Mouse (Mus musculus) hindbrain, embryonic 13.5 days (tissue): ENCODE data around the gene Glb1l. TPM values are rescaled to one million over a fixed set of nuclear protein-coding genes. Genes with fewer than 3 reads are reported as not detected.

Source experiments
- ATAC-seq: fragments of 200-750 bp; cut with Nextera tagmentation; 2 replicates; pipeline ENCODE4 v1.8.0; 2017; ENCODE audit warnings: moderate TSS enrichment; ENCODE audit not compliant: low FRiP score
- H3K27ac ChIP-seq: fragments of 300-500 bp; sonication (generic); 2 replicates; pipeline ENCODE4 v1.5.1; 2015; ENCODE audit warnings: inconsistent platforms, mild to moderate bottlenecking, moderate library complexity
- H3K27me3 ChIP-seq: fragments of 300-500 bp; sonication (generic); 2 replicates; pipeline ENCODE4 v1.6.1; 2015; ENCODE audit warnings: mild to moderate bottlenecking, inconsistent platforms
- H3K36me3 ChIP-seq: fragments of 300-500 bp; sonication (generic); 2 replicates; pipeline ENCODE4 v1.6.1; 2015; ENCODE audit warnings: mild to moderate bottlenecking, inconsistent platforms
- H3K4me1 ChIP-seq: fragments of 300-500 bp; sonication (generic); replicated peaks from 2 replicates; pipeline ENCODE4 v1.6.1; 2015; ENCODE audit warnings: inconsistent platforms
- H3K4me2 ChIP-seq: fragments of 300-500 bp; sonication (generic); 2 replicates; pipeline ENCODE4 v1.6.1; 2015; ENCODE audit warnings: inconsistent platforms, mild to moderate bottlenecking, moderate library complexity
- H3K4me3 ChIP-seq: fragments of 300-500 bp; sonication (generic); 2 replicates; pipeline ENCODE4 v1.5.1; 2015; ENCODE audit warnings: mild to moderate bottlenecking, inconsistent platforms
- H3K9ac ChIP-seq: fragments of 300-500 bp; sonication (generic); 2 replicates; pipeline ENCODE4 v1.6.1; 2015; ENCODE audit warnings: mild to moderate bottlenecking, inconsistent platforms
- H3K9me3 ChIP-seq: fragments of 300-500 bp; sonication (generic); 2 replicates; pipeline ENCODE4 v1.6.1; 2016; ENCODE audit warnings: inconsistent platforms
- WGBS: fragments of 180-500 bp; shearing (Covaris S2); methylation state at CpG from one replicate; pipeline ENCODE4 v1.1.7; 2015; 5-methylcytosine and 5-hydroxymethylcytosine counted together
- polyA plus RNA-seq: library from polyadenylated mRNA; unstranded; fragments of >200 nt; fragmentation: Nextera tagmentation; extraction: Ambion mirVana; gene quantifications from 2 replicates; pipeline ENCODE4 v1.2.1, GENCODE M21; 2015

Glb1l gene
- 19.9 and 22.5 TPM in 2 replicates for polyA plus RNA-seq

DNA sequence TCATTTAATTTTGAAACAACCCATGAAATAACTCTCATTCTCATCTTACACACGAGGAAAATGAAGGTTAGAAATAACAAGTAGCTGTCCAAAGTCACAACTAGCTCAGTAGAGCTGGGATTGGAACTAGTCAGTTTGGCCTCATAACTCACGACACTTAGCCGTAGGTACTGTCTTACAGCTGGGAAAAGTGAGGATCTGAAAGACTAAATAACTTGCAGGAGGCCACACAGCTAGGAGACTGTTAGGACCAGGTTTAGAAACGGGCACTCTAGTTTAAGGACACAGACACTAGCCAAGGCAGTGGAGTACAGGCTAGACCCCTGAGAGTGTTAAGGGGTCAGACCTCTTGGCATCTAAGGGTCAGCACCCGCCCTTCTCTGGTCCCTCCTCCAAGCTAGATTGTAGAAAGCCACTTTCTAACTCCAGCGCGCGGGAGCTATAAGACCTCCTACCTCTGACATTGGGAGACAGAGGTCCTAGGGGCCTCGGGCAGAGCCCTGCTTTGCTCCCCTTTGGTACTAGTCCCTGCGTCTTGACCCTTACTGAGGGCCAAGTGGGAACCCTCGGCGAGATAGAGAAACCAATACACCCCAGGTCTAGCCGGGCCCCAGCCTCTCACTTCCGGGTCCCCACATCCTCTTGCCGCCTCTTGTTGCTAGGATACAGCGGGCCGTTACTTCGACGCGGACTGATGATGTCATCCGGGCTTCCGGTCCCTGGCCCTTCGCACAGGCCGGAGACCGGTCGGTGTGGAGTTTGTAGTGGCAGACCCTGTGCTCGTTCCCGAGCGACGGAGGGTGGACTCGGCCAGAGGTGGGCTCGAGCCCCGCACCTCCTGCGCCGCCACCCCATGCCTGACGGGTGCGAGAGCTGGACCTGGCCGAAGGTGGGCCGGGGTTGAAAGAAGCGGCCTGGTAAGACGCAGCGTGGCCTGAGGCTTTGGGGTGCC lies at the start of gene Glb1l, which contains the start of gene Stk16:
Gene Glb1l, minus strand, starts transcription at position 678 of the 952 bp plus-strand sequence.
Gene Stk16, plus strand, starts transcription at position 703 of the 952 bp plus-strand sequence.
- 6% methylated on average over 42 of the region's 42 CpGs for WGBS
- H3K4me3 ChIP-seq, result peak within 1 kb of the TSS; percentile 95
- H3K4me1 ChIP-seq, result peaks cover 50% of the 10 kb centered on the region
- ATAC-seq, result peak; percentile 94
- no peak within 1 kb of the TSS for H3K27ac ChIP-seq
- peak within 1 kb of the TSS; percentile 94 for H3K9ac ChIP-seq
- H3K4me2 ChIP-seq, result peak within 1 kb of the TSS; percentile 98
- H3K36me3 ChIP-seq, result peaks cover 37% of the 10 kb centered on the region
- peaks cover 7% of the 10 kb centered on the region; the same call in 1 of the 2 replicates for H3K27me3 ChIP-seq
- no peaks in the 10 kb centered on the region for H3K9me3 ChIP-seq

DNA sequence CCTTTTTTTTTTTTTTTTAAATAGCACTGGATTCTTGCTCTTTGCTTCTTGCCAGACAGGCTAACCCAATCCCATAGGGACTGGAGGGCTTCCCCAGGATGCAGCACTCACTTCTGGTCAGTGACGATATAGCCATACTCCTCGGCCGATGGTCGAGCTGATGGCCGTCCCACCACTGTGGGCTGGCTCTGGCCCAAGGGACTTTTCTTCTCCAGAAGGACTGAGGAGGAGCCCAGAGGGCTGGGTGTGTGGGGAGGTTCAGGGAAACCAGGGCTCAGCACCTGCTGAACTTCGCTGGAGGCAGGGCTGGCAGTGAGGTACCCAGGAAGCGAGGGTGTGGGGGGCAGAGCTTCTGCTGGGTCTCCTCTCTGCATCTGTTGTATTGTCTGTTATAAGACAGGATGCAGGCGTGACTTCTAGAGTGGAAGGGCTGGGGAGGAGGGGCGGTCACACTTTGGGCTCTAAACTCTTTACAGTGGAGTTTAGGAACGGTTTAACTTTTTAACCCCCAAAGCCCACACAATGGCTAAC lies 45.0 kb upstream of the Glb1l start:
- Histone ChIP-seq H3K4me1 (peaks cover 19% of the 10 kb centered on the region), H3K27me3 (peaks cover 32% of the 10 kb centered on the region), H3K9me3 (no peaks in the 10 kb centered on the region), H3K27ac (no peak overlapping the region), H3K4me3 (no peak overlapping the region), H3K4me2 (no peak overlapping the region), H3K36me3 (no peaks in the 10 kb centered on the region), H3K9ac (no peak overlapping the region)
- no peak for ATAC-seq
- 74% methylated on average over 10 of the region's 10 CpGs for WGBS

DNA sequence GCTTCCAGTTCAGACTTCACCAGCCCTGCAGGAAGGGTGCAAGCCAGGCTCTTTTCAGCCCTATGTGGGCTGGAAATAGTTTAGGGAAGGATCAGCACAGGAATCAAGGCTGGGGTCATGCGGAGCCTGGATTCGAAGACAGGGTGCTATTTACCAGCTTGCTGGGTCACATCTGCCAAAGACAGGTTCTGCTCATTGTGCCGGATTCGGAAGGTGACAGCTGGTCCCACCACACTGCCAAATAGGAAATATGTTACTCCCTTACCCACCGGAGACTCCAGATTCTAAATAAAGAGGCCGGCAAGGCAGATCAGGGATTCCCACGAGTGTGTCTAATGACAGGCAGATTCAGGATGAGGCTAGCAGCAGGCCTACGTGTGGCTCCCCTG lies 44.0 kb upstream of the Glb1l start:
- H3K9me3 ChIP-seq, result no peaks in the 10 kb centered on the region
- H3K27ac ChIP-seq, result 0 out of 2 replicates have a peak overlapping the region, but pooled peaks have one; percentile 27
- H3K36me3 ChIP-seq, result no peaks in the 10 kb centered on the region
- no peak for ATAC-seq
- H3K27me3 ChIP-seq, result peaks cover 25% of the 10 kb centered on the region
- no peak overlapping the region for H3K4me3 ChIP-seq
- no peak overlapping the region for H3K4me2 ChIP-seq
- peaks cover 19% of the 10 kb centered on the region for H3K4me1 ChIP-seq
- WGBS, result 44% methylated on average over 8 of the region's 8 CpGs
- H3K9ac ChIP-seq, result peak overlapping the region; percentile 39; the same call in 1 of the 2 replicates

DNA sequence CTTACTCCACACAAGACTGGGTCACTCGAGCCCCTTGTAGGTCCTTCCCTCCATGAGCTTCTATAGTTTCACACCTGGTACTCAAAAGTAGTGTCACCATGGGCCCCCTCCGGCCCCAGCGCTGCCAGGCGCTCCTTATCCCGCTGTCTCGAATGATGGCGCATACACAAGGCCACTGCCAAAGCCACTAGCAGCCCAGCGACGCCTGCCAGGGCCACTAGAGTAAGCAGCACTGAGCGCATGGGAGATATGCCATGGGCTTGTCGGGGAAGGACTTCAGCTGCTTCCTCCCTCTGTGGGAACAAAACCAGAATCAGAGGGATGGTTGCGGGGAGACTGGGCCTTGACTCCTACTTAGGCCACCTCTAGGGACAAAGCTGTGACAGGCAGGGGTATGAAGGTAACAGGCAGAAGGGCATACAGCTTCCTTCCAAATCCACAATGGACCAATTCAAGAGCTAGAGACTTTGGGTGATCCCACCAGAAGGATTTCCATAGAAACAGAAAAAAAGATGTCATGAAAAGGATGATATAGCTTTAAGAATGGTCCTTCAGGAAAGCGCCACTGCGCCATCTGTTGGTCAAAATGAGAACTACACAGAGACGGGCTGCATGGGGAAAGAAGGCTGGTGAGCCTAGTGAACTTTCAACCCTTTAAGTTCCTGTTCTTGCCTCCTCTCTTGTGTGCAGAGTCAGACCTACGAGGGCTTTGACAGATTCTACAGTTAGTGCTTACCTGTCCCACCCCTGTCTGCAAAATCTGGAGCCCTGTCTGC lies 43.4 kb upstream of the Glb1l start:
- Histone ChIP-seq H3K27me3 (peaks cover 23% of the 10 kb centered on the region), H3K36me3 (no peaks in the 10 kb centered on the region), H3K4me1 (peaks cover 19% of the 10 kb centered on the region), H3K9me3 (no peaks in the 10 kb centered on the region), H3K27ac (0 out of 2 replicates have a peak overlapping the region, but pooled peaks have one; percentile 27), H3K4me2 (no peak overlapping the region), H3K4me3 (no peak overlapping the region), H3K9ac (no peak overlapping the region)
- peak; percentile 7; the same call in 1 of the 2 replicates for ATAC-seq
- WGBS, result 65% methylated on average over 16 of the region's 16 CpGs

DNA sequence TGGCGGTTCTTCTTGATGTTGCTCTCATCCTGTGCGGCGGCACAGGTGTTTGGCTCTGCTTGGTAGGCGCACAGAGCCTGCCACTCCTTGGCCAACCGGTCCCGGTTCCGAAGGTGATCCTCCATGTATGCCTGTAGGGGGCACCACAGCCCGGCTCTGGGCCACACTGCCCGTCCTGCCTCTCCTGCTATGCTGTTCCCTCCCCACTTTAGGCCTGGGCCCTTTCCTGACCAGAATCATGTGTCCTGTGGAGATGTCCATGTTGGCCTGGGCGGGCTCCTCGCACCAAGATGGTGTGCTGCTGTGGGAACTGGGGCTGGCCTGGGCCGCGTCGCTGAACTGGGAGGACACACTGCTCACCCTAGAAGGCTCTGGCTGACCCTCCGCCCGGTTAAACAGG lies 42.4 kb upstream of the Glb1l start:
- Histone ChIP-seq H3K27ac (no peak overlapping the region), H3K36me3 (no peaks in the 10 kb centered on the region), H3K4me2 (no peak overlapping the region), H3K4me1 (peaks cover 23% of the 10 kb centered on the region), H3K9me3 (no peaks in the 10 kb centered on the region), H3K4me3 (no peak overlapping the region), H3K27me3 (peaks cover 19% of the 10 kb centered on the region), H3K9ac (no peak overlapping the region)
- ATAC-seq, result no peak
- 73% methylated on average over 16 of the region's 16 CpGs for WGBS

DNA sequence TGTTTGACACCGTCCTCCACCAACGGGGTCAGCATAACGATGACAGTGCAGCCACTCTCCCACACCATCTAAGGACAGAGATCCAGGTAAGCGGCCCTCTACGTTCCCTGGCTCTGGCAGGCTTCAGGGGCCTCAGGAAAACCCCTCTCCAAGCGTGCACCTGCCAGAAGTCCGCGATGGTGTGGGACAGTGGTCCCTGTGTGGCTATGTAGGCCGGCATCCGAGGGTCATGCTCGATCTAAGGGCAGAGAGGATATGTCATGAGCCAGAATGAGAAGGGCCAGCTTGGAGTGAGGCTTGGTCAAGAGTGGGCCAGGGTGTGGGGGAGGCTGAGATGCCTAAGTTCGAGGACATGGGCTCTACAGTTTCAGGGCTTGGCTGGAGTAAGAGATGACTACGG lies 41.7 kb upstream of the Glb1l start:
- Histone ChIP-seq H3K4me3 (no peak overlapping the region), H3K4me1 (peaks cover 30% of the 10 kb centered on the region), H3K27me3 (peaks cover 15% of the 10 kb centered on the region; the same call in 1 of the 2 replicates), H3K9me3 (no peaks in the 10 kb centered on the region), H3K4me2 (no peak overlapping the region), H3K36me3 (no peaks in the 10 kb centered on the region), H3K27ac (no peak overlapping the region), H3K9ac (no peak overlapping the region)
- WGBS, result 78% methylated on average over 13 of the region's 13 CpGs
- no peak for ATAC-seq

DNA sequence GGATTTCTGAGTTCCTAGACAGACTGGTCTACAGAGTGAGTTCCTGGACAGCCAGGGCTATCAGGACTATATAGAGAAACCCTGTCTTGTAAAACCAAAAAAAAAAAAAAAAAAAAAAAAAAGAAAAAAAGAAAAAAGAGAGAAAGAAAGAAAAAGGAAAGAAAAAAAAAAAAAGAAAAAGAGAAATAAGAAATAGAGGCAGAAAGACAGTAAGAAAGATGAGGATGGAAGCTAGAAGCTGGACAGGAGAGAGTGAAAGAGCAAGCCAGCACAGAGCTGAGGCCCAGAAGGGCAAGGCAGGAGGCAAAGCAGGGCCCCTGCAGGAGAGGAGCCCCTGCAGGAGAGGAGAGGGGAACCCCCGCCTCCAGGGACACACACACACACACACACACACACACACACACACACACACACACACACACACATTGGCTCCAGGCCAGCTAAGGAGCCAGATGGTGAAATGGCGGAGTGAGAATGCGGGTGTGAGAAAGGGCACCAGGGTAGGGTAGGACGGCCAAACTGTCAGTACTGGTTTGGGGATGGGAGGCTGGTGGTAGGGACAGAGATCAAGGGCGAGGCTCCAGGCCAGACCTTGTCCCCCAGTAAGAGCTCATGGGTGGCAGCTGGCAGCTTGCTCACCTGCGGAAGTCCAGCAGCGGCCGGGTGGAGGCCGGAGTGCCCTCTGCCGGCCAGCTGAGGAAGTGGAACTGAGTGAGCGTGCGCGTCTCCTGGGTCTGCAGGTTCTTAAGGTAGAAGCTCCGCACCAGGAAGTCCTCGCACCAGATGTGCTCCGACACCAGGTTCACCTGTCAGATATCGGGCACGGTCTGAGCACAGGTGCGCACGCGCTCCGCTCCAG lies 40.7 kb upstream of the Glb1l start:
- ATAC-seq, result 0 out of 2 replicates have a peak, but pooled peaks have one; percentile 25
- H3K9me3 ChIP-seq, result no peaks in the 10 kb centered on the region
- peak overlapping the region; percentile 40; the same call in 1 of the 2 replicates for H3K27ac ChIP-seq
- WGBS, result 2% methylated on average over 21 of the region's 22 CpGs
- H3K9ac ChIP-seq, result 0 out of 2 replicates have a peak overlapping the region, but pooled peaks have one; percentile 39
- no peaks in the 10 kb centered on the region for H3K36me3 ChIP-seq
- peak overlapping the region; percentile 25 for H3K4me3 ChIP-seq
- 0 out of 2 replicates have a peak, but pooled peaks cover 9% of the 10 kb centered on the region for H3K27me3 ChIP-seq
- peak overlapping the region; percentile 47 for H3K4me2 ChIP-seq
- peaks cover 32% of the 10 kb centered on the region for H3K4me1 ChIP-seq

DNA sequence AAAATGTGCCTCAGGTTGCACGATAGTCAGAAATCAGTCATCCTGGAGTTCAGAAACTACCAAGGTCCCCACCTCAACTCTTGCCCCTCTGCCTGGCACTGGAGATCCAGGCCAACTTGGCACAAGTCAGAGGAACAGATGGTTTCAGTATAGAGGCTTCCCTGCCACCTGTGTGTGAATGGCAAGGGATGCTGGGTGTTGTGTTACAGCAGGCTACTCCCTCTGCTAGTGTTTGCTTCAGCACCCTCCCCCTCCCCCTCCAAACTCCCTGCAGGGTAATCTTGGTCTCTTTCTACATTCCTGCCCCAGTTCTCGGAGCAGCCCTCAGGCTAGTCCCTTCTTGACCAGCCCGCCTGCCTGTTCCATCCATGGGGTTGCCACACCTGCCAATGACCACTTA lies 39.9 kb upstream of the Glb1l start:
- Histone ChIP-seq H3K4me1 (peaks cover 32% of the 10 kb centered on the region), H3K27ac (no peak overlapping the region), H3K36me3 (no peaks in the 10 kb centered on the region), H3K4me2 (no peak overlapping the region), H3K9ac (no peak overlapping the region), H3K9me3 (no peaks in the 10 kb centered on the region), H3K4me3 (no peak overlapping the region), H3K27me3 (0 out of 2 replicates have a peak, but pooled peaks cover 9% of the 10 kb centered on the region)
- WGBS, result 60% methylated on average over 3 of the region's 3 CpGs
- ATAC-seq, result no peak

DNA sequence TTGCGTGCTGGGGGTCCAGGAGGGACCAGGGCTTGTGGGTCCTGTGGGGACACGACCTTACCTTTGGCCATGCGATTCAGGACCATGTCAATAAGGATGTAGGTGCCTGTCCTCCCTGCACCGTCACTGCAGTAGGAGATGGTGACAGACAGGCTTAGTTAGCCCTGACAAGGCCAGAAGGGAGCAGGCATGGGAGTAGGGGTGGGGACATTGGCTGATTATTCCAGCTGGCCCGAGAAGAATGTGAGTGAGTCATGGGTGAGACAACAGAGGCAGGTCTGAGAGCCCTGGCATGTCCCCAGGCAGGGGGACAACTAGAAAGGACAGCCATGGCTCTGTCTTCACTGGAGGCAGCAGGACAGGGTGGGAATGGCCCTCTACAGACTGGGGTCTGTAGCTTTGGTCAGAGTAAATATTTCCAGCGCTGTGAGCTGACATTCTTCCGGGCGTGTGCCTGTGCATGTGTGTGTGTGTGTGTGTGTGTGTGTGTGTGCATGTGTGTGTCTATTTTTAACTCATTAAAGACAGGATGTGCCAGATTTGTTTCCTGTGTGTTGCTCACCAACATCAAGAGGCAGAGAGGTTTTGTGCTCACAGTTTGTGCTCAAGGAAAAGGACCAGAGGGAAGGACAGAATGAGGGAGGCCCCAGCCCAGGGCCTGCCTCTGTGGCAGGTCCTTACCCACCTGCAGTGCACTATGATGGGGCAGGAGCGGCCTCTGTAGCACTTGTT lies 37.6 kb upstream of the Glb1l start:
- 56% methylated on average over 9 of the region's 9 CpGs for WGBS
- Histone ChIP-seq H3K36me3 (peaks cover 13% of the 10 kb centered on the region), H3K9me3 (no peaks in the 10 kb centered on the region), H3K4me3 (no peak overlapping the region), H3K9ac (peak overlapping the region; percentile 36; the same call in 1 of the 2 replicates), H3K4me2 (no peak overlapping the region), H3K27ac (no peak overlapping the region), H3K4me1 (peaks cover 21% of the 10 kb centered on the region), H3K27me3 (0 out of 2 replicates have a peak, but pooled peaks cover 9% of the 10 kb centered on the region)
- no peak for ATAC-seq

DNA sequence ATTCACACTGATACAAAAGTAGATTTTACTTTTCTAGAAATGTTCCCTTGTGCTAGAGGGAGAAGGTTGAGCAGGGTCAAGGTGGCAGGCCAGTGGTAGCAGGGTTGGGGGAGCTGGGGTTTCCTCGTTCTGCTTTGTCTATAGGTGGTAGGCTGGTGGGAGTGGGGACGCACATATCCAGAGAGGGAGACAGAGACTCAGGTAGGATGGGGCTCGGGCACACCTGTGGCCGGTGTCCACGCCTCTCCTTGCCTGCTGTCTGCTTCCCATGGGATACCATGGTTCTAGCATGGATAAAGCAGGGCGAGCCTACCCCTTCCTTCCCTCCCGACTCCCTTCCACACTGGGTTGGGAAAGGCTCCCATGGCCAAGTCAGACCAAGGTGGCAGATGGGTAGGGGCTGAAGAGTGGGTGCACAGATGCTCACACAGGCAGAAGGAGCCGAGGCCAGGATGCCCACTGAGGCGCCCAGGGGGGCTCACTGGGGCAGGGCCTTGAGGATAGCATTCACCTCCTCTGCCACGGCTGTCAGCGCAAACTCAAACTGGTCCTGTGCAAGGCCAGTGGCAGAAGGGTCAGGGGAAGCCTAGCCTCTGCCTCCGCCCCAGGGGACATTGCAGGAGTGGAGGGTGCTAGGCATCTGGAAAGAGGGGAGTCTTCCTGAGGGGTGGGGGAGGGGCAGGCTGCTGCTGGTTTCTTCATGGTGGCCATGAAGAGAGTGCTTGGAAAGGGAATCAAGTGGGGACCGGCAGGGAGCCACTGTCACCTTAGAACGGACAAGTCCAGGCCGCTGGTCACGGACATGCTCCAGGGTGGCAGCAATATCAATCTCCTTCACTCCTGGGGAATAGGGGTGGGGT lies 36.7 kb upstream of the Glb1l start:
- peaks cover 18% of the 10 kb centered on the region for H3K36me3 ChIP-seq
- no peak overlapping the region for H3K4me3 ChIP-seq
- H3K9me3 ChIP-seq, result no peaks in the 10 kb centered on the region
- H3K4me2 ChIP-seq, result no peak overlapping the region
- no peak overlapping the region for H3K27ac ChIP-seq
- ATAC-seq, result no peak
- H3K9ac ChIP-seq, result peak overlapping the region; percentile 36
- H3K4me1 ChIP-seq, result peaks cover 21% of the 10 kb centered on the region
- 78% methylated on average over 16 of the region's 16 CpGs for WGBS
- 0 out of 2 replicates have a peak, but pooled peaks cover 2% of the 10 kb centered on the region for H3K27me3 ChIP-seq
